Mouse (Mus musculus): ENCODE results near the gene AL731706.2.
A peak's percentile ranks its signal among the peaks of the same experiment; 100 is the strongest.
"Not testable (repeated sequence)": the region's sequence is repeated elsewhere in the genome, so short reads cannot be mapped to it uniquely, and the experiment has no call there.

Gene AL731706.2

GRCm38 (mm10) chr2:136885579-136885978, at the start of gene AL731706.2:
TSS of gene AL731706.2 (minus strand) at chr2:136885679.
- no peak for DNase-seq

GRCm38 (mm10) chr2:136921003-136921408, 35.5 kb upstream of the AL731706.2 start:
- DNase-seq, result peak; percentile 51

- no peak for DNase-seq
Measured at GRCm38 (mm10) chr2:136920257-136920993, 34.9 kb upstream of the AL731706.2 start.

- no peak for DNase-seq
Measured at GRCm38 (mm10) chr2:136919433-136919832, 34.0 kb upstream of the AL731706.2 start.

GRCm38 (mm10) chr2:136914334-136914902, 28.9 kb upstream of the AL731706.2 start:
- DNase-seq, result no peak

GRCm38 (mm10) chr2:136913021-136913420, 27.5 kb upstream of the AL731706.2 start:
- DNase-seq, result no peak

GRCm38 (mm10) chr2:136911958-136912411, 26.5 kb upstream of the AL731706.2 start:
- DNase-seq, result no peak

- no peak for DNase-seq
Measured at GRCm38 (mm10) chr2:136909298-136909697, 23.8 kb upstream of the AL731706.2 start.

GRCm38 (mm10) chr2:136908596-136908995, 23.1 kb upstream of the AL731706.2 start:
- DNase-seq, result no peak

GRCm38 (mm10) chr2:136896131-136896530, 10.7 kb upstream of the AL731706.2 start:
- no peak for DNase-seq

GRCm38 (mm10) chr2:136894494-136894893, 9.0 kb upstream of the AL731706.2 start:
- no peak for DNase-seq

GRCm38 (mm10) chr2:136891951-136892371, 6.5 kb upstream of the AL731706.2 start:
- DNase-seq, result peak; percentile 99

- DNase-seq, result peak; percentile 100
Measured at GRCm38 (mm10) chr2:136891068-136891950, 5.8 kb upstream of the AL731706.2 start, which contains the start of the genes Slx4ip, AL731706.1 and Mkks. TSS of gene Slx4ip (plus strand) at chr2:136891218. TSS of gene AL731706.1 (minus strand) at chr2:136891389. TSS of gene Mkks (minus strand) at chr2:136891389.

GRCm38 (mm10) chr2:136890716-136891067, 5.2 kb upstream of the AL731706.2 start:
- not testable (repeated sequence) for DNase-seq

GRCm38 (mm10) chr2:136886846-136887245, 1.4 kb upstream of the AL731706.2 start:
- no peak for DNase-seq

GRCm38 (mm10) chr2:136854543-136855388, 30.7 kb downstream of the AL731706.2 start:
- no peak for DNase-seq

GRCm38 (mm10) chr2:136850366-136850765, 35.1 kb downstream of the AL731706.2 start:
- no peak for DNase-seq

- DNase-seq, result no peak
Measured at GRCm38 (mm10) chr2:136837994-136838393, 47.5 kb downstream of the AL731706.2 start.

- no peak for DNase-seq
Measured at GRCm38 (mm10) chr2:136835882-136836281, 49.6 kb downstream of the AL731706.2 start.
